Mouse (Mus musculus): ENCODE results near the gene Lrrc1.

Gene Lrrc1

GRCm38 (mm10) chr9:77543351-77544321 is 1.0 kb downstream of the Lrrc1 start:
- DNase-seq (ENCODE audit: inconsistent age in 2 of 2, low spot score in 1 of 2) = peak; percentile 49 to 79

DNA sequence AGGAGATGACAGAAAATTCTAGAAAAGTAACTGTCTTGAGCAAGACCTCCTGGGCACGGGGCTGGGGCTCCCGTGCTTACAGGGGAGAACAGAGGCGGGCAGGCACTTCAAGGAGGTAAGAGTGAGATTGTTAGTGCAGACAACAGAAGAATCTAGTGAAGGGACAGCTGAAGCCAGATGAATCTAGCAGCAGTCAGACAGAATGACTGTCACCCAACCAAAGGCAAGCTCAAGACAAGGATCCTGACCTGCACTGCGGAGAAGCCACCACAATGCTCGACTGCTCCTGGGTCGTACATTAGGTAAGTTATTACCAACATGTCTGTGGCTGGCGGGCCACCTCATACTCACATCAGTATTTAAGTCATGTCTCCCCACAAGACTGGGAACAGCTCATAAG is 3.1 kb downstream of the Lrrc1 start:
- no peak for DNase-seq (ENCODE audit: inconsistent age in 2 of 2, low spot score in 1 of 2)

DNA sequence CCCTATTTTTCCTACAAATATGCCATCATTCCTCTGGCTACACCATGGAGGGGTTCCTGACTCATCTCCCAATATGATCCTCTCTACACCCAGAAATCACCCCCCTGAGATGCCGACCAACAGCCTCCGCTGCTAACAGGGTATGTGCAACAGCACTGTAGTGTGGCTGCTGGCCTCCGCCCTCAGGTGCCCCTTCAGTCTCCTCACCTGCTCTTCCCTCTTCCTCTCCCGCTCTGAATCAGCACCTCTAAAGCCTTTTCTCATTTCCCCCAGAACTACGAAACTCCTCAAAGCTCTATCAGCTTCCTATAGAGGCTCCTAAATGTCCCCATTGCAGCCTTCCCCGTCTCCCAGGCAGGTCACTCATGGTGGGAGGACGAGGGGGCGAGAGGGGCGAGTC is 5.4 kb downstream of the Lrrc1 start:
- no peak for DNase-seq (ENCODE audit: inconsistent age in 2 of 2, low spot score in 1 of 2)

GRCm38 (mm10) chr9:77537357-77537756 is 7.3 kb downstream of the Lrrc1 start:
- DNase-seq (ENCODE audit: inconsistent age in 2 of 2, low spot score in 1 of 2) = no peak

GRCm38 (mm10) chr9:77536832-77537231 is 7.8 kb downstream of the Lrrc1 start:
- no peak for DNase-seq (ENCODE audit: inconsistent age in 2 of 2, low spot score in 1 of 2)

- DNase-seq (ENCODE audit: inconsistent age in 2 of 2, low spot score in 1 of 2) = no peak
Observed at GRCm38 (mm10) chr9:77536286-77536685, 8.4 kb downstream of the Lrrc1 start.

DNA sequence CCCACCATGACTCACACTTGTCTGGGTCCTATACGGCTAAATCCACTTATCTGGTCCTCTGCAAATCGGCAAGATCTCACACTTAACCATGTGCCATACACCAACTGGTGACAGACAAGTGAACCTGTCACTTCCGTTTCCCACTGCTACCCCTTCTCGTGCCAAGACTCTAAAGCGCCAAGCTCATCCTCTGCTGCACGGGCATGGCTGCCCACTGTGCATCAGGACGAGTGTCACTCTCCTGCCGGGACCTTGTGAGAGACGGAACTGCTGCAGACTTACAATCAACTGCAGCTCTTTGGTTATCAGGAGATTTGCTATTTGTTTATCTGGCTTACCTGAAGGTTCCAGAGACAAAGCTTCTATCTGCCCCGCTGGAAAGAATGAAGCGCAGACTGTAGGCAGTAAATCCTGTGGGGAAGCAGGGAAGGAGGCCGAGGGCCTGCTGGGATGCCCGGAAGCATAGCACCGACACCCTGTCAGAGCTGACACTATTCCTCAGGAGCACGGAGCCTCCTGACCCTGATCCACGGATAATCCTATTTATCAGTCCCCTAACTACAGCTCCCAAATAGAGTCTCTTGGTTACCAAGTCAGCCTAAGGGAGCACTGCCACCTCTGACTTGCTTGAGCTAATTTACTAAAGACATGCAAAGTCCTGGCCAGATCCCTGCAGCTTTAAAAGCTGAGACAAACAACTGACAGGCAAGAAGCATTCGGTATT is 9.5 kb downstream of the Lrrc1 start:
- no peak for DNase-seq (ENCODE audit: inconsistent age in 2 of 2, low spot score in 1 of 2)

DNA sequence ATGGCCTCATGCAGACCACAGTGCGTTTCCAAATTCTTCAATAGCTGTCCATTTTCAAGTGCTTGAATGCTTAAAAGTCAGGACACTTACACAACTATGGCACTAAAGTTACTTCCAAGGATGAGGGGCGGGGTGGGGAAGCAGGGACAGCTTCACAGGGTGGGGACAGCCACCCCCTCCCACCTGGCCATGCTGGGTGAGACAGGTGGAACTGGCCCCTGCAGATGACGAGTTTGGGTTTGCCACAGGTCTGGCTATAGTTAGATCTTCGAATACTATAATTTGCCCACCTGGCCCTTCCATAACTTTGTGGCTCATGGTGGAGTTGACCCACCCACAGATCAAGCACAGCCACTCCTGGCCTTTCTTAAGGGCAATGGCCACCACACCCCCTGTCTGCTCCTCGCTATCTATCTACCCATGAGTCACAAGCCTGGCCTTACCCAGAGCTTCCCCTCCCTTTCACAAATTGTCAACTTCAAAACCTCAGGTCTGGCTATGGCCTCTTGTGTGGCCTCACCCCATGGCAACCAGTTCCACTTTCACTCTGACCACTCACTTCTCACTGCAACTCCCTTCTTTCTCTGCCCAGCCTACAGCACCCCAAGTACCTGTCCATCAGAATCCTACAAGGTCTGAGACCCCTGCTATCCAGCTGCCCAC is 16.2 kb downstream of the Lrrc1 start:
- DNase-seq (ENCODE audit: inconsistent age in 2 of 2, low spot score in 1 of 2) = peak; percentile 31 to 51

DNA sequence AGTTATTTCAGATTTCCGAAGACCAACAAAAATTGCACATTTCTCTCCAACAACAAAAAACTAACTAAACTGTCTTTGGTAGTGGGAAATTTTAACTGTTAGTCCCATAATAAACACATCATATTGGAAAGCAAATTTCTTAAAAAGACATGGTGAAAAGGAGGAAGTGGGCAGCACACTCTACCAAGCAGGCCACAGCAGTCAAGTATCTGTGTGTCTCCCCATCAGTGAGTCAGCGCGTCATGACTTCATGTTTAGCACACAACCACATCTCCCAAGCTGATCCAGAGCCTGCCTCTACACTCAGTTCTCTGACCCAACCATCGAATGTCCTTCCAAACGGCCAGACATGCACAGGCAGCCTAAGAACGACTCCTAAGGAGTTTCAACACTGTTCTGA is 17.5 kb downstream of the Lrrc1 start:
- no peak for DNase-seq (ENCODE audit: inconsistent age in 2 of 2, low spot score in 1 of 2)

DNA sequence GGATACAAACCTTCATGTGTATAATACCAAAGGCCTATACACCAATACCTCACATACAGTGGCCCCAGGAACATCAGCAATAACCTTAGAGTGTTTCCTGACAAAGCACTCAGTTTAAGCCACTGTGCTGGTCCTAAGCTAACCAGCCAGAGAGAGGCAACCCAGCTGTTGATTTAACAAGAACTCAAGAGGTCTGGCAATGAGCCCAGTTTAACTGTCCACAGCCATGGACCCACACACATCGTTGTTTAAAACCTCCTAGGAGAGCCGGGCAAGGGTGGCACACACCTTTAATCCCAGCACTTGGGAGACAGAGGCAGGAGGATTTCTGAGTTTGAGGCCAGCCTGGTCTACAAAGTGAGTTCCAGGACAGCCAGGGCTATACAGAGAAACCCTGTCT is 18.0 kb downstream of the Lrrc1 start:
- no peak for DNase-seq (ENCODE audit: inconsistent age in 2 of 2, low spot score in 1 of 2)

DNA sequence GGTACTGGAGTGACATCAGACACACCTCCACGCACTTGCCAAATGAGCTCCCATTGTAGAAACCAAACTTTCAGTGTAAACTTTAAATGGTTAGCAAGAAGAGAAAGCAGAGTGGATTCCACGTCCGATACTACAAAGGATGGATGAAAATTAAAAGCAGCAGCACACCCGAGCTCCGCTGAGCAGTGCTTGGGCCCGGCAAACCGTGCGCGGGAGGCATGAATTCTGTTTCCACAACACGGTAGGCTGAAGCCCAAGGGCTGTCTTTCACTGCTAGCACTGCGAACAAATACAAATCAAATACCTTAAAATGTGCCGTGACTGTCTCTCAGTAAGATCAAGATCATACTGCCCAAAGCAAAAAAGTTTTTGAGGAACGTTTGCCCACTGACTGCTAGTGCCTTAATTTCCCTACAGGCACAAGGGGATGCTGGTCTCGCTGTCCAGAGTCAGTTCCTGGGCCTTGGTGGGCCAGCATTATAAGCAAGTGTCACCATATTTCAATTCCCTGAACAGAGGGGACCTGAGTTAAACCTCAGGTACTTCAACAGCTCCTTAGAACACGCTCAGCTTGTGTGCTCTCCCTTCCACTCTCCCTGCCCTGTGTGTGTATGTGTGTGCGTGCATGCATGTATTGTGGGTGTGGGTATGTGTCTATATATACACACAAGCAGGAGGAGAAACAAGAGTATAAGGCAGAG is 18.9 kb downstream of the Lrrc1 start:
- no peak for DNase-seq (ENCODE audit: inconsistent age in 2 of 2, low spot score in 1 of 2)

GRCm38 (mm10) chr9:77523793-77524192 is 20.9 kb downstream of the Lrrc1 start:
- DNase-seq (ENCODE audit: inconsistent age in 2 of 2, low spot score in 1 of 2) = no peak

DNA sequence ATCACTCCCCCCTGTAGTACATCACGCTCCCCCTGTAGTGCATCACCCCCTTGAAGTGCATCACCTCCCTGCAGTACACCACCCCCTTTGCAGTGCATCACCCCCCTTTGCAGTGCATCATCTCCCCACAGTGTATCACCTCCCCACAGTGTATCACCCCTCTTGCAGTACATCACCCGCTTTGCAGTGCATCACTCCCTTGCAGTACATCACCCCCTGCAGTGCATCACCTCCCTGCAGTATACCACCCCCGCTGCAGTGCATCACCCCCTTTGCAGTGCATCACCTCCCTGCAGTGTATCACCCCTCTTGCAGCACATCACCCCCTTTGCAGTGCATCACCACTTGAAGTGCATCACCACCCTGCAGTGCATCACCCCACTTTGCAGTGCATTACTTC is 22.2 kb downstream of the Lrrc1 start:
- DNase-seq (ENCODE audit: inconsistent age in 2 of 2, low spot score in 1 of 2) = no peak

GRCm38 (mm10) chr9:77519198-77519597 is 25.5 kb downstream of the Lrrc1 start:
- no peak for DNase-seq (ENCODE audit: inconsistent age in 2 of 2, low spot score in 1 of 2)

GRCm38 (mm10) chr9:77516782-77517364 is 27.8 kb downstream of the Lrrc1 start:
- DNase-seq (ENCODE audit: inconsistent age in 2 of 2, low spot score in 1 of 2) = no peak

- no peak for DNase-seq (ENCODE audit: inconsistent age in 2 of 2, low spot score in 1 of 2)
Observed at GRCm38 (mm10) chr9:77513892-77514291, 30.8 kb downstream of the Lrrc1 start.

GRCm38 (mm10) chr9:77512220-77512619 is 32.5 kb downstream of the Lrrc1 start:
- DNase-seq (ENCODE audit: inconsistent age in 2 of 2, low spot score in 1 of 2) = no peak

DNA sequence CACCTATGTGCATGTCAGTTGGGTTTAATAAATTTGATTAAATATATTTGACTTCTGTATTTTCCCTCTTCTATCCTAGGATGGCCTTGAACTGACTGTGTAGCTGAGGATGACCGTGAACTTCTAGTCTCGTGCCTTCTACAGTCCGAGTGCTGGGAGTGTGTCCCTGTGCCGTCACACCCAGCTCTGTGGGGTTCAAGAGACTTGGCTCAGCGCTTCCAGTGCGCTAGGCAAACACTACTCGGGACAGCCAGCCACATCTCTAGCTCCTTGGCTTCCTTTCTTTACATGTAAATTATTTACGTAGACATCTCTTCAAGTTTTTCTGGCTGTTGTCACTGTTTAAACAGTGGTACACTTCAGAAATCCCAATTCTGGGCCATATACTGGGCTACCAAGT is 34.1 kb downstream of the Lrrc1 start:
- DNase-seq (ENCODE audit: inconsistent age in 2 of 2, low spot score in 1 of 2) = no peak

DNA sequence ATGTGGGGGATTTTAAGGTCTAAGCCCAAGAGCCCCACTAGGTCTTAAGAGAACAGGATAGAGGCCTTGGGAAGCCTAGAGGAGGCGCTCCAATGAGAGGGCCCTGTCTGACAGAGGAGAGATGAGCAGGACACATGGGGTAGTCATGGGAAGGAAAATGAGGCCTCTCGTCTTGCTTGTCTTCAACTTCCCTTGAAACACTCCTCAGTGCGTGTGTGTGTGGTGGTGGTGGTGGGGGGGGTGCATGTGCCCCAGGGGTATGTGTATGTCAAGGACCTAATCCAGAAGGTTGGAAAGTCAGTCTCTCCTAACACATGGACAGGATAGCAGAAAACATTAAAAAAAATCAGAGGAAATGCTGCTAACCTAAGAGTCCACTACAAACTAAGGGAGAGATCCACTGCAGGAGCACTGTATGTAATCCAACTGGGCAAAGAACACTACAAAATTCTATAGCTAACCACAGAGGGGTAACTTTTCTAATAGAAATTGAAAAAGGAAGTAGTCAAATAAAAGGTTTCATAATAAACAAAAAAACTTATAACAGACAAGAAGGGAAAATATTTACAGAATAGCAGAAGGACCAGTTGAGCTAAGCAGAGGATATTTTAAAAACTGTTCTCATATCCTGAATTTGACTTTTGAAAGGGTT is 36.8 kb downstream of the Lrrc1 start:
- no peak for DNase-seq (ENCODE audit: inconsistent age in 2 of 2, low spot score in 1 of 2)
